Mouse (Mus musculus) limb, embryonic 14.5 days (tissue): ENCODE data around the gene Gtpbp1. TPM values are rescaled to one million over a fixed set of nuclear protein-coding genes. Genes with fewer than 3 reads are reported as not detected.

ENCODE experiments used
- ATAC-seq: fragments of 200-750 bp; cut with Nextera tagmentation; 2 replicates; pipeline ENCODE4 v1.8.0; 2017; ENCODE audit warnings: low read depth, moderate number of reproducible peaks, moderate TSS enrichment; ENCODE audit not compliant: low FRiP score
- DNase-seq: peaks from one replicate; pipeline ENCODE4 v3.0.0-alpha.2; 2015; ENCODE audit warnings: low spot score
- H3K27ac ChIP-seq: fragments of 300-500 bp; sonication (generic); replicated peaks from 2 replicates; pipeline ENCODE4 v1.5.1; 2014; ENCODE audit warnings: low read depth, mild to moderate bottlenecking, low read length, moderate library complexity, mixed read lengths
- H3K27me3 ChIP-seq: fragments of 300-500 bp; sonication (generic); 2 replicates; pipeline ENCODE4 v1.6.1; 2014; ENCODE audit warnings: low read length, mixed read lengths; ENCODE audit not compliant: control insufficient read depth, insufficient read depth
- H3K36me3 ChIP-seq: fragments of 300-500 bp; sonication (generic); 2 replicates; pipeline ENCODE4 v1.6.1; 2014; ENCODE audit warnings: mild to moderate bottlenecking, low read length, moderate library complexity, mixed read lengths; ENCODE audit not compliant: control insufficient read depth, insufficient read depth
- H3K4me1 ChIP-seq: fragments of 300-500 bp; sonication (generic); 2 replicates; pipeline ENCODE4 v1.6.1; 2014; ENCODE audit warnings: antibody characterized with exemption, low read length, mixed read lengths; ENCODE audit not compliant: control insufficient read depth, insufficient read depth
- H3K4me2 ChIP-seq: fragments of 300-500 bp; sonication (generic); replicated peaks from 2 replicates; pipeline ENCODE4 v1.6.1; 2014; ENCODE audit warnings: low read depth, mild to moderate bottlenecking, low read length, moderate library complexity; ENCODE audit not compliant: severe bottlenecking
- H3K4me3 ChIP-seq: fragments of 300-500 bp; sonication (generic); replicated peaks from 2 replicates; pipeline ENCODE4 v1.5.1; 2014; ENCODE audit warnings: low read length
- H3K9ac ChIP-seq: fragments of 300-500 bp; sonication (generic); 2 replicates; pipeline ENCODE4 v1.6.1; 2014; ENCODE audit warnings: mild to moderate bottlenecking, low read depth, low read length, moderate library complexity; ENCODE audit not compliant: severe bottlenecking
- H3K9me3 ChIP-seq: fragments of 300-500 bp; sonication (generic); 2 replicates; pipeline ENCODE4 v1.6.1; 2016; ENCODE audit warnings: low read length; ENCODE audit not compliant: control insufficient read depth
- POLR2A ChIP-seq: fragments of 200-500 bp; IDR thresholded peaks from 2 replicates; pipeline ENCODE4 v1.8.0; 2012; ENCODE audit warnings: inconsistent platforms, mild to moderate bottlenecking, moderate library complexity, borderline replicate concordance; ENCODE audit not compliant: insufficient read depth, insufficient read length; ENCODE audit errors: extremely low read depth
- WGBS: fragments of 180-500 bp; shearing (Covaris S2); extraction: QIAGEN DNeasy Blood & Tissue Kit; methylation state at CpG from one replicate; pipeline ENCODE4 v1.1.7; 2014; 5-methylcytosine and 5-hydroxymethylcytosine counted together
- polyA plus RNA-seq, 2 experiments: library from polyadenylated mRNA; depleted of rRNA in 1 of 2; stranded (reverse) in 1 of 2; unstranded in 1 of 2; fragments of >200 nt; fragmentation: Nextera tagmentation in 1 of 2; extraction: Ambion mirVana in 1 of 2; gene quantifications; 2 replicates each; pipeline versions ENCODE4 v1.2.1 to v1.2.3; 2012 to 2014

Gtpbp1 gene
- polyA plus RNA-seq, 2 experiments: 32.6 to 39.6 TPM

DNA sequence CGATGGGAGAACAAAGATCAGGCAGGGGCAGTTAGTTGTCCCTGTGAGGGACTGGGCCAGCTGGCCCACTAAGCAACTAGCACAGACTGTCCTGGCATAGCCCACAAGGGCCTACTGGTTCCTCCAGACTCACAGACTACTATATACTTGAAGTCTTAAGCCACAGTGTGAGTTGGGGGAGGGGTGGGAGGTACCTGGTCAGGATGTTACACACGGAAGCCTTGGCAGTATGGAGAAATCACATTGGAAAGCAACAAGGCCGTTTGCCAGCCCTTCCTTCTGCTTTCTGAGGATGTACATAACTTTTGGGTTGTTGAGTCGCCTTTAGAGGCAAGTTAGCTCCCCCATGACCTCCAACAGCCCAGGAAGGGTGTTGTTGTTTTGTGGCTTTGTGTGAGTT, 43.0 kb downstream of the Gtpbp1 start:
- Histone ChIP-seq H3K27ac (no peak overlapping the region), H3K36me3 (peaks cover 91% of the 10 kb centered on the region), H3K27me3 (no peaks in the 10 kb centered on the region), H3K4me2 (no peak overlapping the region), H3K9ac (no peak overlapping the region), H3K9me3 (no peaks in the 10 kb centered on the region), H3K4me1 (no peaks in the 10 kb centered on the region), H3K4me3 (no peak overlapping the region)
- ATAC-seq: no peak
- TF ChIP-seq POLR2A: no peak
- no peak for DNase-seq
- 84% methylated on average over 4 of the region's 4 CpGs for WGBS

DNA sequence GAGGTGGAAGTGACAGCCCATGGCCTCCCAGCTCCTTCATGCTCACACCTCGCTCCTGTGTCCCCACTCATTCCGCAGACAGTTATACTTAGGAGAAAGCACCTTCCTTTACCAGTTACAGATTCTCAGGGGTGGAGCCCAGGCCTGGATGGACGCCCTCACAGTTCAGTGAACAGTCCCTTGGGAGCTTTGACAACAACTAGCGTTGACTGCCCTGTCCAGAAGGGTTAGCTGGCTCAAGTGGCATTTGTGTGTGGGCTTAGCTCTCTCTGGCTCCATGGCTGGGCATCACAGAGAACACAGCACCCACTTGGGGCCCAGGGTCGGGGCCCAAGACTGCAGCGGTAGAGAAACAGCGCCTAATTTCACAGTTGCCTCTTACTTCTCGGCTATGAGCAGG, 43.7 kb downstream of the Gtpbp1 start:
- H3K36me3 ChIP-seq: peaks cover 87% of the 10 kb centered on the region
- H3K4me2 ChIP-seq: no peak overlapping the region
- DNase-seq: no peak
- no peaks in the 10 kb centered on the region for H3K4me1 ChIP-seq
- no peak for TF ChIP-seq POLR2A
- no peak overlapping the region for H3K4me3 ChIP-seq
- H3K27me3 ChIP-seq: no peaks in the 10 kb centered on the region
- H3K9me3 ChIP-seq: no peaks in the 10 kb centered on the region
- 87% methylated on average over 8 of the region's 8 CpGs for WGBS
- no peak for ATAC-seq
- H3K9ac ChIP-seq: no peak overlapping the region; the same call in 1 of the 2 replicates
- H3K27ac ChIP-seq: no peak overlapping the region

DNA sequence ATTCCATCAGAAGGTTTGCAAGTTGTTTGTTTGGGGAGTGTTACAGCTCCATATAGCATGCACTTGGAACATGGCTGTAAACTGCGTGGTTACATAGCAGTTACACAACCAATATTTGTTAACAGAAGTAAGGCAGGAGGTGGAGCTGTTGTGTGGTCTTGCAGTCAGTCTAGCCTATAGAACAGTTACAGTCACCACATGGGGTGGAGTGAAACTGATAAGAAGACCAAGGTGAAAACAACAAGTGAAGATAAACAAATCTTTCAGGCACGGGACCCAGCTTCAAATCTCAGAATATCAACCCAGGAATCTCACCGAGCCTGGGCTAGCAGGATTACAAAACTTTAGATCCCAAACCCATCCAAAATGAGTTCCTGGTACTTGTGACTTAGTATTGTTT, 50.1 kb downstream of the Gtpbp1 start:
- peaks cover 31% of the 10 kb centered on the region for H3K36me3 ChIP-seq
- 81% methylated on average over 3 of the region's 3 CpGs for WGBS
- H3K27ac ChIP-seq: no peak overlapping the region
- peaks cover 12% of the 10 kb centered on the region for H3K4me1 ChIP-seq
- no peak overlapping the region; the same call in 1 of the 2 replicates for H3K9ac ChIP-seq
- 0 out of 2 replicates have a peak overlapping the region, but pooled peaks have one; percentile 97 for H3K4me3 ChIP-seq
- H3K9me3 ChIP-seq: no peaks in the 10 kb centered on the region
- peak overlapping the region; percentile 61 for H3K4me2 ChIP-seq
- TF ChIP-seq POLR2A: no peak
- no peaks in the 10 kb centered on the region for H3K27me3 ChIP-seq
- DNase-seq: no peak
- ATAC-seq: no peak

DNA sequence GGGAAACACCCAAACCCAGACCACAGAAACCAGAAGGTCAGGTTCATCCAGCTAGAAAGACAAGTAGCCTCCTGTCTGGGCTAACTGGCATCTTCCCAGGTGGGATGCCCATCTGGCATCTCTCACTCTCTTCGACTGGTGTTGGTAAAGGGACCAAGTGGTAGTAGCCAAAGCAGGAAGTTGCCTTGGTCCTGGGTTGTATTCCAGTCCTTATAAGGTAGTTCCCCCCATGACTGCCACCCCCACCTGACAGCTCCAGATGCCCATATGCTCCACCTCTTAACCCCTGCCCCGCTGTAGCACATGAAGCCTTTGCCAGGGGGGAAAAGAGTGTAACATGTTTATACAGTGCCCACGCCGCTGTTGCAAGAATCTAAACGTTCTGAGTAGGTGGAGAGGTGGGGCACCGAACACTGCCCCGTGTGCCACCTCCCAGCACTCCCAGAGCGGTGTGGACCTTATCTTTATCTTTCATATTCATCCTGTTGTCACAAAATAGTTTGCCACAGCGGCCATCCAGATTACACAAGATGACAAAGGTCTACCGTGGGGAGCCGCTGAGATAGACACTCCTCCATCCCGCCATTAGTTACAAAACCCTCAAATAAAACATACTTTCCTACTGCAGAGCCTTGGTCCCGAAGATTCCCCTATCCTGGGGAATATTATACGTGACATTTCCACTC, 50.7 kb downstream of the Gtpbp1 start:
- no peak for TF ChIP-seq POLR2A
- ATAC-seq (no peak), DNase-seq (no peak)
- H3K27ac ChIP-seq: no peak overlapping the region
- H3K4me1 ChIP-seq: peaks cover 12% of the 10 kb centered on the region
- peak overlapping the region; percentile 61 for H3K4me2 ChIP-seq
- no peaks in the 10 kb centered on the region for H3K9me3 ChIP-seq
- peaks cover 26% of the 10 kb centered on the region for H3K36me3 ChIP-seq
- peak overlapping the region; percentile 88 for H3K9ac ChIP-seq
- no peaks in the 10 kb centered on the region for H3K27me3 ChIP-seq
- peak overlapping the region; percentile 97 for H3K4me3 ChIP-seq
- 25% methylated on average over 14 of the region's 14 CpGs for WGBS

DNA sequence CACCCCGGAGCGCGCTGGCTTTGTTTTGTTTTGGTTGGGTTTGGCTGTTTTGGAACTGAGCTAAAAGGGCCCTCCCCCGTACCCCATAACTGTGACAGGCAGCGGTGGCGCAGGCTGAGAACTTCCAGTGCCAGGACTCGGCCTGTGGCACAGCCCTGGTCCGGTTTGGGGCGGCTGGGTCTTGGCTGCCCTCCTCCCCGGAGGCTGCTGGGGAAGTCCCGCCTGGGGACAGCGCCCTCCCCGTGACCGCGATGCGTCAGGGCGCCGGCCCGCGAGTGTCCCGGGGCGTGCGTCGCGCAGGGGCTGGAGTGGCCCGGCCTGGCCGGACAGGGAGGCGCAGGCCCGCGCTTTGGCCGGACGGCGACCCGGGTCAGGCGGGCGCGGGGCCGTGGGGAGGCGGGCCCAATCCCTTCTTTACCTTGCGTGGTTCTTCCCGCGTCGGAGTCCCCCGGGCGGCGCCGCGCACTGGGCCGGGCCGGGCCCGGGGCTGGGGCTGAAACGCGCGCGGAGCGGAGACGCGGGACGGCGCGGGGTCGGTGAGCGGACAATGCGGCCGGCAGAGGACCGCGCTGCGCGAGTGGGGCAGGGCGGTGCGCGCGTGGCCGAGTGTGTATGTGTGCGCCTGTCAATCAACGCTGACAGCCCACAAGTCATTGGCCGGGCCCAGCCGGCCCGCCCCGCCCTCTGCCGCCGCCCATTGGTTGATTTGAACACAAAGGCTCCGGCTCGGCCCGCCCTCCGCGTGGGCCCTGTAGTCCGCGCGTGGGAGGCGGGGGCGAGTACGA, 51.5 kb downstream of the Gtpbp1 start, which contains the start of gene Sun2:
TSS of gene Sun2 (minus strand) at position 616 of the 785 bp plus-strand sequence.
- H3K27me3 ChIP-seq: no peaks in the 10 kb centered on the region
- H3K36me3 ChIP-seq: peaks cover 19% of the 10 kb centered on the region
- peaks cover 12% of the 10 kb centered on the region for H3K4me1 ChIP-seq
- TF ChIP-seq POLR2A: no peak
- DNase-seq: peak; percentile 91
- H3K9me3 ChIP-seq: no peaks in the 10 kb centered on the region
- WGBS: under 1% methylated on average over 62 of the region's 93 CpGs
- peak within 1 kb of the TSS; percentile 61 for H3K4me2 ChIP-seq
- peak within 1 kb of the TSS; percentile 97 for H3K4me3 ChIP-seq
- ATAC-seq: peak; percentile 94
- peak within 1 kb of the TSS; percentile 88 for H3K9ac ChIP-seq
- H3K27ac ChIP-seq: 0 out of 2 replicates have a peak within 1 kb of the TSS, but pooled peaks have one; percentile 38
